Mouse (Mus musculus) midbrain, embryonic 11.5 days (tissue): Measurements from ENCODE around the gene Wdr11. TPM values are rescaled to one million over a fixed set of nuclear protein-coding genes. Genes with fewer than 3 reads are reported as not detected.

Experiments used
- ATAC-seq: fragments of 200-750 bp; cut with Nextera tagmentation; 2 replicates; pipeline ENCODE4 v1.8.0; 2017; ENCODE audit warnings: moderate TSS enrichment, moderate library complexity; ENCODE audit not compliant: low FRiP score
- DNase-seq: peaks from one replicate; pipeline ENCODE4 v3.0.0; 2015; ENCODE audit warnings: low spot score; ENCODE audit errors: missing footprints
- H3K27ac ChIP-seq: fragments of 300-500 bp; sonication (generic); 2 replicates; pipeline ENCODE4 v1.5.1; 2014; ENCODE audit warnings: low read depth, low read length
- H3K27me3 ChIP-seq: fragments of 300-500 bp; sonication (generic); 2 replicates; pipeline ENCODE4 v1.6.1; 2014; ENCODE audit warnings: mild to moderate bottlenecking, low read length, moderate library complexity, mixed read lengths; ENCODE audit not compliant: control insufficient read depth, insufficient read depth
- H3K36me3 ChIP-seq: fragments of 300-500 bp; sonication (generic); 2 replicates; pipeline ENCODE4 v1.6.1; 2014; ENCODE audit warnings: mild to moderate bottlenecking, low read length, moderate library complexity, mixed read lengths; ENCODE audit not compliant: control insufficient read depth, insufficient read depth
- H3K4me1 ChIP-seq: fragments of 300-500 bp; sonication (generic); 2 replicates; pipeline ENCODE4 v1.6.1; 2014; ENCODE audit warnings: low read length; ENCODE audit not compliant: control insufficient read depth, insufficient read depth
- H3K4me2 ChIP-seq: fragments of 300-500 bp; sonication (generic); 2 replicates; pipeline ENCODE4 v1.6.1; 2014; ENCODE audit warnings: mild to moderate bottlenecking, moderate library complexity
- H3K4me3 ChIP-seq: fragments of 300-500 bp; sonication (generic); 2 replicates; pipeline ENCODE4 v1.5.1; 2014; ENCODE audit warnings: low read depth, low read length
- H3K9ac ChIP-seq: fragments of 300-500 bp; sonication (generic); 2 replicates; pipeline ENCODE4 v1.6.1; 2014; ENCODE audit warnings: low read length
- H3K9me3 ChIP-seq: fragments of 300-500 bp; sonication (generic); 2 replicates; pipeline ENCODE4 v1.6.1; 2016; ENCODE audit warnings: low read length; ENCODE audit not compliant: control insufficient read depth
- WGBS: fragments of 180-500 bp; shearing (Covaris S2); extraction: QIAGEN DNeasy Blood & Tissue Kit; methylation state at CpG from one replicate; pipeline ENCODE4 v1.1.7; 2014; 5-methylcytosine and 5-hydroxymethylcytosine counted together
- polyA plus RNA-seq: library from polyadenylated mRNA; unstranded; fragments of >200 nt; fragmentation: Nextera tagmentation; extraction: Ambion mirVana; gene quantifications from 2 replicates; pipeline ENCODE4 v1.2.1, GENCODE M21; 2014

Gene Wdr11
- polyA plus RNA-seq, 1 experiment from 2014 or later: 37.6 TPM

GRCm38 (mm10) chr7:129648938-129649337 is 57.3 kb downstream of the Wdr11 start:
- Histone ChIP-seq H3K9me3 (no peaks in the 10 kb centered on the region), H3K27me3 (peaks cover 11% of the 10 kb centered on the region), H3K4me2 (no peak overlapping the region), H3K36me3 (no peaks in the 10 kb centered on the region), H3K4me3 (no peak overlapping the region), H3K9ac (no peak overlapping the region), H3K4me1 (peaks cover 6% of the 10 kb centered on the region; the same call in 1 of the 2 replicates), H3K27ac (no peak overlapping the region)
- DNase-seq (peak; percentile 99), ATAC-seq (0 out of 2 replicates have a peak, but pooled peaks have one; percentile 46)
- 10% methylated on average over 6 of the region's 6 CpGs for WGBS

- WGBS: 93% methylated on average over 5 of the region's 5 CpGs
- Histone ChIP-seq H3K4me3 (no peak overlapping the region), H3K27me3 (peaks cover 11% of the 10 kb centered on the region), H3K4me1 (peaks cover 14% of the 10 kb centered on the region), H3K27ac (no peak overlapping the region), H3K36me3 (no peaks in the 10 kb centered on the region), H3K9ac (no peak overlapping the region), H3K9me3 (no peaks in the 10 kb centered on the region), H3K4me2 (no peak overlapping the region)
- DNase-seq (no peak), ATAC-seq (no peak)
Observed at GRCm38 (mm10) chr7:129650717-129651116, 59.1 kb downstream of the Wdr11 start.

GRCm38 (mm10) chr7:129651781-129652180 is 60.1 kb downstream of the Wdr11 start:
- Histone ChIP-seq H3K9me3 (no peaks in the 10 kb centered on the region), H3K4me3 (no peak overlapping the region), H3K4me1 (peaks cover 15% of the 10 kb centered on the region), H3K9ac (no peak overlapping the region), H3K4me2 (no peak overlapping the region), H3K27ac (no peak overlapping the region), H3K27me3 (peaks cover 11% of the 10 kb centered on the region), H3K36me3 (no peaks in the 10 kb centered on the region)
- ATAC-seq: no peak
- no peak for DNase-seq
- WGBS: 46% methylated on average over 7 of the region's 7 CpGs

GRCm38 (mm10) chr7:129652901-129653460 is 61.3 kb downstream of the Wdr11 start:
- DNase-seq (no peak), ATAC-seq (no peak)
- Histone ChIP-seq H3K4me3 (no peak overlapping the region), H3K9ac (no peak overlapping the region), H3K4me1 (peaks cover 15% of the 10 kb centered on the region), H3K27me3 (peaks cover 11% of the 10 kb centered on the region), H3K9me3 (no peaks in the 10 kb centered on the region), H3K36me3 (no peaks in the 10 kb centered on the region), H3K4me2 (no peak overlapping the region), H3K27ac (no peak overlapping the region)
- WGBS: 54% methylated on average over 9 of the region's 9 CpGs

GRCm38 (mm10) chr7:129653791-129654271 is 62.2 kb downstream of the Wdr11 start:
- H3K27ac ChIP-seq: no peak overlapping the region
- no peaks in the 10 kb centered on the region for H3K36me3 ChIP-seq
- WGBS: 13% methylated on average over 11 of the region's 11 CpGs
- no peak overlapping the region for H3K9ac ChIP-seq
- ATAC-seq (peak; percentile 64), DNase-seq (peak; percentile 100)
- no peaks in the 10 kb centered on the region for H3K9me3 ChIP-seq
- H3K27me3 ChIP-seq: peaks cover 11% of the 10 kb centered on the region
- H3K4me2 ChIP-seq: no peak overlapping the region
- no peak overlapping the region for H3K4me3 ChIP-seq
- peaks cover 17% of the 10 kb centered on the region for H3K4me1 ChIP-seq

GRCm38 (mm10) chr7:129654923-129655322 is 63.3 kb downstream of the Wdr11 start:
- H3K27ac ChIP-seq: no peak overlapping the region

GRCm38 (mm10) chr7:129655604-129656226 is 64.1 kb downstream of the Wdr11 start:
- no peak for ATAC-seq
- no peaks in the 10 kb centered on the region for H3K36me3 ChIP-seq
- H3K9me3 ChIP-seq: no peaks in the 10 kb centered on the region
- H3K9ac ChIP-seq: no peak overlapping the region
- no peak overlapping the region for H3K27ac ChIP-seq
- H3K4me1 ChIP-seq: peaks cover 17% of the 10 kb centered on the region
- DNase-seq: peak; percentile 92
- H3K4me2 ChIP-seq: no peak overlapping the region
- no peak overlapping the region for H3K4me3 ChIP-seq
- 32% methylated on average over 14 of the region's 14 CpGs for WGBS
- peaks cover 11% of the 10 kb centered on the region for H3K27me3 ChIP-seq

More at GRCm38 (mm10) chr7:129654923-129655322, 63.3 kb downstream of the Wdr11 start:
- 43% methylated on average over 12 of the region's 12 CpGs for WGBS
- no peaks in the 10 kb centered on the region for H3K9me3 ChIP-seq
- ATAC-seq (no peak), DNase-seq (no peak)
- H3K9ac ChIP-seq: no peak overlapping the region
- no peaks in the 10 kb centered on the region for H3K36me3 ChIP-seq
- peaks cover 11% of the 10 kb centered on the region for H3K27me3 ChIP-seq
- H3K4me1 ChIP-seq: peaks cover 17% of the 10 kb centered on the region
- H3K4me3 ChIP-seq: no peak overlapping the region
- H3K4me2 ChIP-seq: no peak overlapping the region

- Histone ChIP-seq H3K9ac (no peak overlapping the region), H3K27ac (no peak overlapping the region), H3K4me1 (peaks cover 15% of the 10 kb centered on the region), H3K27me3 (peaks cover under 1% of the 10 kb centered on the region; the same call in 1 of the 2 replicates), H3K4me3 (no peak overlapping the region), H3K4me2 (no peak overlapping the region), H3K9me3 (no peaks in the 10 kb centered on the region), H3K36me3 (no peaks in the 10 kb centered on the region)
- 76% methylated on average over 8 of the region's 8 CpGs for WGBS
- DNase-seq (no peak), ATAC-seq (no peak)
Observed at GRCm38 (mm10) chr7:129657867-129658266, 66.2 kb downstream of the Wdr11 start.

GRCm38 (mm10) chr7:129659755-129660154 is 68.1 kb downstream of the Wdr11 start:
- H3K4me3 ChIP-seq: no peak overlapping the region
- no peak for ATAC-seq
- H3K27ac ChIP-seq: no peak overlapping the region
- no peaks in the 10 kb centered on the region for H3K36me3 ChIP-seq
- DNase-seq: no peak
- 83% methylated on average over 8 of the region's 8 CpGs for WGBS
- H3K4me1 ChIP-seq: peaks cover 17% of the 10 kb centered on the region
- H3K9me3 ChIP-seq: no peaks in the 10 kb centered on the region
- no peak overlapping the region for H3K9ac ChIP-seq
- no peak overlapping the region for H3K4me2 ChIP-seq
- peaks cover under 1% of the 10 kb centered on the region; the same call in 1 of the 2 replicates for H3K27me3 ChIP-seq
